19 mouse cellular contexts compared by ENCODE assay signal in genomic region chr16:45619751-45620375, GRCm38 (mm10). TPM values are rescaled to one million over a fixed set of nuclear protein-coding genes. Genes with fewer than 3 reads are reported as not detected.
"Had no signal": no experiment of that assay in that cellular context is flagged by ENCODE, and none has a peak within 500 bp of the region (broad histone marks: within the 10 kb centered on the region; RNA-seq: fewer than 3 reads in every experiment).

No protein-coding gene starts in this region.

- H3K36me3 ChIP-seq: hindbrain, embryonic 15.5 days; limb, embryonic 12.5 days; midbrain, embryonic 10.5 days; neural tube, embryonic 15.5 days had no signal

- H3K9ac ChIP-seq: hindbrain, embryonic 15.5 days; limb, embryonic 12.5 days; neural tube, embryonic 15.5 days had no signal

- H3K4me2 ChIP-seq: hindbrain, embryonic 15.5 days; limb, embryonic 12.5 days; neural tube, embryonic 15.5 days had no signal

- DNase-seq: kidney, adult 8-10 months; kidney, postnatal 36 days; layer of hippocampus, adult 9-11 months; layer of hippocampus, postnatal 36 days; lung, postnatal 4 days; midbrain, embryonic 14.5 days; right cerebral cortex, adult 18-20 months had no signal

- H3K9me3 ChIP-seq: hindbrain, embryonic 15.5 days; limb, embryonic 12.5 days; midbrain, embryonic 10.5 days; neural tube, embryonic 15.5 days had no signal

- H3K4me1 ChIP-seq: hindbrain, embryonic 15.5 days; limb, embryonic 12.5 days; midbrain, embryonic 10.5 days; neural tube, embryonic 15.5 days had no signal

- ATAC-seq: intestine, embryonic 16.5 days had no signal

- H3K4me3 ChIP-seq: hindbrain, embryonic 15.5 days; limb, embryonic 12.5 days; midbrain, embryonic 10.5 days; myocyte; neural tube, embryonic 15.5 days had no signal

- H3K27me3 ChIP-seq: hindbrain, embryonic 15.5 days; limb, embryonic 12.5 days; neural tube, embryonic 15.5 days had no signal

- H3K27ac ChIP-seq: hindbrain, embryonic 15.5 days; kidney, postnatal 0 days; limb, embryonic 12.5 days; midbrain, embryonic 10.5 days; neural tube, embryonic 15.5 days; stomach, postnatal 0 days had no signal

RNA-seq across cellular contexts. Expression of gene Gcsam, which starts 9.7 kb away (rescaled TPM):
- total RNA-seq: layer of hippocampus, adult 18-20 months; layer of hippocampus, postnatal 36 days; left cerebral cortex, adult 8-10 months; left cerebral cortex, postnatal 36 days had no signal
- polyA plus RNA-seq: hindbrain, embryonic 15.5 days; midbrain, embryonic 14.5 days; myocyte; neural tube, embryonic 15.5 days had no signal

RNA-seq across cellular contexts. Expression of gene BC016579, which starts 34.0 kb away (rescaled TPM):
- polyA plus RNA-seq: hindbrain, embryonic 15.5 days; liver, adult 2 months; myocyte; neural tube, embryonic 15.5 days had no signal
